Mouse (Mus musculus): Measurements from ENCODE around the gene Rplp2.
"Not testable (repeated sequence)": the region's sequence is repeated elsewhere in the genome, so short reads cannot be mapped to it uniquely, and the experiment has no call there.

DNA sequence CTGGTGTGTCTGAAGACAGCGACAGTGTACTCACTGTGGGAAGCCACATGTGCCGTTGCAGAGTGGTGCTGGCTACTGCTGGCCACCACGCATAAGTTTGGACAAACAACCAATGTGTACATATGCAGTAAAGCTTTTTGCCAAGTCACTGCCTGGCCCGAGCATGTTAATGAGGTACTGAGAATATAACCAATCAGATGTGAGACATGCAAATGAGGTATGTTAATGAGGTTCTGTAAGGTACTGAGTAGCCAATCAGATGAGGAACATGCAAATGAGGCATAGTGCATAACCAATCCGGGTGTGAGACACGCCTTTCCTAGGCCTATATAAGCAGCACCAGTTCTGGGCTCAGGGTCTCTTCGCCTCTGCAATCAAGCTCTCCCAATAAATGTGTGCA is 39.5 kb upstream of the Rplp2 start:
- TF ChIP-seq CTCF (conservative IDR thresholded peaks at IDR 0.05; ENCODE audit: insufficient read depth, insufficient read length, low read depth, low read length); POLR2A (IDR thresholded peaks at IDR 0.05; ENCODE audit: low read depth, low read length): not testable (repeated sequence)
